Mouse (Mus musculus) urinary bladder, postnatal 10 days (tissue): ENCODE measurements around the gene Barx2.
"Not testable (repeated sequence)": the region's sequence is repeated elsewhere in the genome, so short reads cannot be mapped to it uniquely, and the experiment has no call there.

Experiments
- DNase-seq: peaks from one replicate; pipeline ENCODE4 v3.0.0; 2022; ENCODE audit warnings: low spot score

Gene Barx2

GRCm38 (mm10) chr9:31912921-31913738, at the start of gene Barx2:
Barx2 (minus strand) TSS chr9:31913462.
- DNase-seq = no peak

GRCm38 (mm10) chr9:31962265-31962664, 49.0 kb upstream of the Barx2 start:
- DNase-seq = no peak

GRCm38 (mm10) chr9:31960488-31960887, 47.2 kb upstream of the Barx2 start:
- DNase-seq = no peak

GRCm38 (mm10) chr9:31958120-31958519, 44.9 kb upstream of the Barx2 start:
- DNase-seq = no peak

GRCm38 (mm10) chr9:31950506-31950905, 37.2 kb upstream of the Barx2 start:
- DNase-seq = no peak

DNA sequence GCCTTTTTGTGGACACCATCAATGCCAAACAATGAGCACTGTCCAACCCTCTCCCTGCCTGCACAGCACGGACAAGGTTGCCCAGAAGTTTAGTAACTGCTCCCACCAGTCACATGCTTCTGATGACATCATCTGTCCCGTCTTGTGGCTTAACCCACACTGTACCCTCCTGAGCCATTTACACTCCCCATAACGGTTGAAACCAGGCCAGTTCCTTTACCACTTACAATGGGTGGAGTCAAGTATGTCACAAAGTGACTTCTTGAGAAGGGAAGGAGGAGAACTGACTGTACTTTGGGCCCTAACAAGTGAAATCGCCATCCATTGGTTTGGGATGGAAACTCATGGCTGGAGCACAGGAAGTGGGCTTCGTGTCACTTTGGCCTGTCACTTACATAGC, 35.8 kb upstream of the Barx2 start:
- no peak for DNase-seq

- no peak for DNase-seq
These were observed 33.8 kb upstream of the Barx2 start for GRCm38 (mm10) chr9:31947051-31947450.

- DNase-seq = no peak
These were observed 29.1 kb upstream of the Barx2 start for GRCm38 (mm10) chr9:31942334-31942733.

GRCm38 (mm10) chr9:31936486-31936885, 23.2 kb upstream of the Barx2 start:
- DNase-seq = not testable (repeated sequence)

DNA sequence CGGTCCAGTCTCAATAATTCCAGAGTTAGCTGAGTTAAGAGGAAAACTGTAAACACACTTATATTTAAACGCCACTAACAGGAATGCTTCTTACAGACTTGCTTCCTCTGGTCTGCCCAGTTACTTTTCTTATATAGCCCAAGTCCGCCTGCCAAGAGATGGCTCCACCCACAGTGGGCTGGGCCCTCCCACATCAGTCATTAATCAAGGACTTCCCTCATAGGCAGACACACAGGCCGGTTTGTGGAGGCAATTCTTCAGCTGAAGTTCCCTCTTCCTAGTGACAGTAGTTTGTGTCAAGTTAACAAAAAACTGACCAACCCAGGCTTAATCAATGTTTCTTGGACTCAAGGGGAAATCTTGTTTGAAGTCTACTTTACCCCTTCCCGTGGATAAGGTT, 18.4 kb upstream of the Barx2 start:
- DNase-seq = no peak

GRCm38 (mm10) chr9:31931255-31931654, 18.0 kb upstream of the Barx2 start:
- no peak for DNase-seq

DNA sequence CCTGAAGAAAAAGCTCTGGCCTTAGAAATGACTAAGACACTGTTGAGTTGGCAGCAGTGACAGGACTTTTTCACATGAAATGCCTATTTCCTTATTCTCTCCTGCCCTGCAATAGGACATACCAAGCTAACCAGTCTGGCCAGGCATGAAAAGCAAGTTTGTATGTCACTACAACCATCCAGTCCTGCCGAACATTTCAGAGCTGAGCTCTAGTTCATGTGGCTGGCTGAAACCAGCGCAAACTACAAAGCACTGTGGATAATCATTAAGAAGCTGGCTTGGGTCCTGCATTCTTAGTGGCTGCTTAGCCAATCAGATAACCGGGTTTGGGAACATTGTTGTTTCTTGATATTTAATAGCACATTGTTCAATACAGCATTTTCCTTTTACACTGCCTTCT, 13.5 kb upstream of the Barx2 start:
- DNase-seq = no peak

- peak; percentile 56 for DNase-seq
These were observed 12.8 kb upstream of the Barx2 start for GRCm38 (mm10) chr9:31925830-31926624.

GRCm38 (mm10) chr9:31923529-31923928, 10.3 kb upstream of the Barx2 start:
- DNase-seq = no peak

DNA sequence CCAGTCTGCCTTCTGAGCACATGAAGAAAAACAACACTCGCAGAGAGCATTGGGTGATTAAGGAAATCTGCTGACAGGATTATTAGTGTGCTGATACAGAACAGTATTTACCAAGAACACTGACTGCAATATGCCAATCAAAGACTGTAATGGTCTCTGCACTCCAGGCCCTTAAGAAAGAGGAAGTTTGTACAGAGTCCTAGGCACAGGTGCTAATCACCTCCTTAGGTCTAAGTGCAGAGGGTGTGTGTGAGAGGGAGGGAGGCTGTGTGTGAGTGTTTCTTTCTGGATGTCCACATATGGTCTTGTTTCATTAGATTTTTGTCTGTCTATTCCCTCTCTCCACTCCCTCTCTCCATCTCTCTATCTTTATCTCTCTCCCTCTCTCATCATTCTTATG, 6.5 kb upstream of the Barx2 start:
- no peak for DNase-seq

GRCm38 (mm10) chr9:31916421-31916820, 3.2 kb upstream of the Barx2 start:
- no peak for DNase-seq

GRCm38 (mm10) chr9:31914871-31915270, 1.6 kb upstream of the Barx2 start:
- no peak for DNase-seq

GRCm38 (mm10) chr9:31913739-31914591, 703 bp upstream of the Barx2 start:
- DNase-seq = no peak

DNA sequence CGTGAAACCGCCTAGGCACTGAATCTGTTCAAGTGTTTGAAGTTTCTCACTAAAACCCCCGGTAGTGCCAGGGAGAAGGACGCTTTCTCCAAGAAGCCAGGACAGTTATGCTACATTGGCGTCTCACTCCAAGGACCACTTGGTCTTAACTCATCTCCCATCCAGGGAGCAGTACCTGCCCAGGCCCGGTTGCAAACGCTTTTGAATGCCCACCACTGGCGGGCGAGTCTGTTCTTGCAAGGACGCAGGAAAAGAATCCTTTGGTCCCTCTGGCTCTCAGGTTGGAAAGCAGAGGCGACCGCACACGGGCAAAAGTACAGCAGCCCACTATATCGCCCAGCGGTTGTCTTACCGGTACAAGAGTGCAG, 725 bp downstream of the Barx2 start:
- DNase-seq = no peak

- DNase-seq = no peak
These were observed 3.0 kb downstream of the Barx2 start for GRCm38 (mm10) chr9:31910221-31910620.

DNA sequence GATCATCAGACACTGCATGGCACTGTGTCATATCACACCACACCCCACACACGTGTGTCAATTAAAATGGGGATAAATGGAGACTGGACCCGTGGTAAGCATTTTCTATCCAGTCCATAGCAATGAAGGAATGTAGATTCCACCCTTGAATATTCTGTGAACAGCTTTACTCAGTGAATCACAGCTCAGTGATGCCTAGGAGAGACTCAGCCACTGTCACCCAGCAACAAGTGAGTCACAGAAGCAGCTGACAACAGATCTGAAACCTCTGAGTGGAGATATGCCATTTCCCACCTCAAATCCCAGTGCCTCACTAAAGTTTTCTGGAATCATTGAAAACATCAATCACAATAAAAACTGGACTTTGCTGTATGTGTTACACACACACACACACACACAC, 11.5 kb downstream of the Barx2 start:
- no peak for DNase-seq

DNA sequence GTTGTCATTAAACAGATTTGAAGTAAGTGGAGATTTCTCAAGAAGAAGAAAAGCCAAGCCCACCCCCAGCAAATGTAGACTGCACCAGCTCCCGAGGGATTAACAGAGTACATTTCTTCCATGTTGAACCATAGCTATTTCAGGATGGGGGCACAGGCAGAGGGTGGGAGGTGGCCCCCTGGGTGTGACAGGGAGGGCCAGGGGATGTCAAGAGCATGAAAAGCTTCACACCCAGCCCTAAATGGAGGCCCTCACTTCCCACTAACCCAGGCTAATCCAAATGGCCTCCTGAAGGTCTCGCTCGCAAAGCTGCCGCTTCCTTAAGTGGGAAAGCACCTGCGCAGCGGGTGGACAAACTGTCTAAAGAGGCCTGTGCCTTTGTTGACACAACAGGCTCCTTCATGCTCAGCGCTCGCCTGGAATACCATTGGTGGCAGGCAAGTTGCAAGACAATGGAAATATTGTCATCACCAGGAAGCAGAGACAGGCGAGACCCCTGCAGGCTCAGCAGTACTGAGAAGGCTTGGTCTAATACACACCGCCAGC, 18.4 kb downstream of the Barx2 start:
- DNase-seq = no peak
